Mouse (Mus musculus) kidney, adult 11 months (tissue): Measurements from ENCODE around the gene Shc2.
A peak's percentile ranks its signal among the peaks of the same experiment; 100 is the strongest.

Experiments used
- DNase-seq: peaks from one replicate; pipeline ENCODE4 v3.0.0; 2022

Shc2 gene

DNA sequence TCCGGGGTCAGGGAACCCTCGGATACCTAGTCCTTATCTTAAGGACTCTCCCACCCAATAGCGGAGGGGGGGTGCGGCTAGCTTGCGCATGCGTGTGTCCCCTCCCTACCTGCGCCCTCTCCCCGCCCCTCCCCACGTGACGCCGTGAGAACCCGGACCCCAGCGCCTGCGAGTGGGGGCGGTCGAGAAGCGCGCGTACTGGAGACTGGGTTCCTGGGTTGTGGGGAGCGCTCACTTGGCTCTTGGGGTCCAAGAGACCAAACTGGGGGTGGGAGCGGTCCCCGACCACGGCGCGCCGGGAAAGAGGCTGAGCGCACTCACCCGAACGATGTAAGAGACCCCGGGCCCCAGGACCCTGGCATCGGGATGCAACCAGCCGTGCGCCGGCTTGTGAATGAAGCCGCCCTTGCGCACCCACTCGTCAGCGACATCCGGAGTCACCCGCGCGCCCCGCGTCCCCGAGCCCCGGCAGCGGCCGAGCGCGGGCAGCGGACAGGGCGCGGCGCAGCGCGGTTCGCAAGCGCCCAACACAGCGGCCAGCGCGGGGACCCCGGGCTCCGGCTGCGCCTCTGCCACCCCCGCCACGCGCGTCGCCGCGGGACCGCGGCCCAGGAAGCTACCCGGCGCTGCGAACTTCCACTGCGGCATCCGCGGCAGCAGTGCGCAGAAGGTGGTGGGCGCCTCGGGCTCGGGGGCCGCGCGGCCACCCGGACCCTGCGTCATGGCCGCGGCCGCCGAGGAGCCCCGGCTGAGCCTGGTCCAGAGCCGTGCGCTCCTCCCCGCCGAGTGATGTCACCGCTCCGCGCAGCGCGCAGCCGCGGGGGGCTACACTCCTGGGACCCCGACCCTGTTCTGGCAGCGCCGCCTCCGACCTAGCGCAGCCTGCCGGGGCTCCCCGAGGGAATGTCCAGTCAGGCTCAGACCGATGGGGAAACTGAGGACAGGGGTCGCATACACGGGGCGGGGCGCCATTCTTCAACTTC, at the start of gene Shc2:
Gene Shc2, minus strand, starts transcription at position 791 of the 983 bp plus-strand sequence.
- DNase-seq = no peak

DNA sequence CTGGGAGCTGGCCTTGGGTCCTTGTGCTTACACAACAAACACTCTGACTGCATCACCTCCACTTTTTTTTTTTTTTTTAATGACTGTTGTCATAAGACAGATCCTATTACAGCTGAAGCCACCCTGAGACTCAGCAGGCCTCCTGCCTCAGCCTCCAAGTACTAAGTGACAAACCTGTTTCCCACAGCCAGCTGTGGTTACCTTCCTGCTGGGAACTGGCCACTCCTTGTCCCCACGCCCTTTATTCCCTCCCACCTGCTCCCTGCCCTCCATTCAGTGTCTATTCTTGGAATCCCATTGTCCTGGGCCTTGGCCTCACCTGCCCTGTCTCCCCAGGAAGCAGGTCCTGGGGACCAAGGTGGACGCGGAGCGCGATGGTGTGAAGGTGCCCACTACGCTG, 49.8 kb upstream of the Shc2 start:
- DNase-seq = no peak

DNA sequence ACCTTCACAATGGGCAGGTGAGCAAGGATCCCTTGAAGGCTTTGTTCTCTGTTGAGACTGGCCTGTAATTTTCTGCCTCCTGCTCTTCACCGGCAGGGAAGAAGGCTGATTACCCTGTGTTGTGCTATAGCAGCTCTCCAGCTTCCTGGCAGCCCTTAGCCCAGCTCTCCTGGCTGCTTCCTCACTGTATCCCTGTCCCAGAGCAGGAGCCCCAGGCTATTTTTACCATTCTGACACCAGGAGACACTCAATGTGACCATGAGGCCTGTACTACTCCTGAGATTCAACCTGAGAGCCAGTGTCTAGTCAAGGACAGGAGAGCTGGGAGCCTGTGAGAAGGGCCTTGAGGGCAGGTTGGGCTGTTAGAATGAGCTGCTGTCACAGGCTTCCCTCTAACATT, 49.0 kb upstream of the Shc2 start:
- no peak for DNase-seq

DNA sequence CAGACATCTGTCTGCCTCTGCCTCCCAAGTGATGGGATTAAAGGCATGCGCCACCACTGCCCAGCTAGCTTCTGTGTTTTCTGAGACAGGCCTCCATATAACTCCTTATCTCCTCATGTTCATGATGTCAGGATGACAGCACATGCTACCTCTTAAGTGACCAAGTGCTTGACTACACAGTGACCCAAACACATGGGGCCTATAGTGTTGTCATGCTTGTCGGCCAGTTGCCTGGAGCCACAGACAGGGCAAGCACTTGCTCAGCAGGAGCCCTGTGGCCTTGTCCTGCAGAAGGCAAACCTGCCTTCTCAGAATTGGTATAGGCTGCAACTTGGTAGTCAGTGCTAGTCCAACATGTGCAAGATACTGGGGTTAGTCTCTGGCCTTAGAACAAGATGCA, 48.5 kb upstream of the Shc2 start:
- no peak for DNase-seq

DNA sequence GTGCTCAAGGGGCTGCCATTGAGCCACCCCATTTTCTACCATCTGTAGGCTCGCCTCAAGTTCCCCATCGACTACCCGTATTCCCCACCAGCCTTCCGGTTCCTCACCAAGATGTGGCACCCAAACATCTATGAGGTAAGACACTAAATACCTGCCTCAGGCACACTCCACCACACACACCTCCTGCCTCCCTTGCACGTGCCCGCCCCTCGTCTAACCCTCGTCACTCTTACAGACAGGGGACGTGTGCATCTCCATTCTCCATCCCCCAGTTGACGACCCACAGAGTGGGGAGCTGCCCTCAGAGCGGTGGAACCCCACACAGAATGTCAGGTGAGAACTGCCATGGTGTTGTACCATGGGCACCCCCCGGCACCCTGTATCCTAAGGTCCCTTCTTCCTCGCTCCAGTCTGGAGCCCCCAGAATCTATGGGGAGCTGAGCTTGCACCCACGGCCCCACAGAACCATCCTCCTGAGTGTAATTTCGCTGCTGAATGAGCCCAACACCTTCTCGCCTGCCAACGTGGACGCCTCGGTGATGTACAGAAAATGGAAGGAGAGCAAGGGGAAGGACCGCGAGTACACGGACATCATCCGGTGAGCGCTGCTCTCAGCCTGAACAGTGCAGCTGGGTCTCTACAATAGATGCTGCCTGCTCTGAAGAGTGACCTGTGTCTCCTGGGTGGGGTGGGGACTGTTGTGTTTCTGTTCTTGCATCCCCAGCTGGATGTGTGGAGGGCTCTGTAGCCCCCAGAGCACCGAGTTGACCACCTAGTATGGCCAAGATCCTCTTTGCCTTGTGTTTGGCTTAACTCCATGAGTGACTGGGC, 47.3 kb upstream of the Shc2 start:
- DNase-seq = no peak

DNA sequence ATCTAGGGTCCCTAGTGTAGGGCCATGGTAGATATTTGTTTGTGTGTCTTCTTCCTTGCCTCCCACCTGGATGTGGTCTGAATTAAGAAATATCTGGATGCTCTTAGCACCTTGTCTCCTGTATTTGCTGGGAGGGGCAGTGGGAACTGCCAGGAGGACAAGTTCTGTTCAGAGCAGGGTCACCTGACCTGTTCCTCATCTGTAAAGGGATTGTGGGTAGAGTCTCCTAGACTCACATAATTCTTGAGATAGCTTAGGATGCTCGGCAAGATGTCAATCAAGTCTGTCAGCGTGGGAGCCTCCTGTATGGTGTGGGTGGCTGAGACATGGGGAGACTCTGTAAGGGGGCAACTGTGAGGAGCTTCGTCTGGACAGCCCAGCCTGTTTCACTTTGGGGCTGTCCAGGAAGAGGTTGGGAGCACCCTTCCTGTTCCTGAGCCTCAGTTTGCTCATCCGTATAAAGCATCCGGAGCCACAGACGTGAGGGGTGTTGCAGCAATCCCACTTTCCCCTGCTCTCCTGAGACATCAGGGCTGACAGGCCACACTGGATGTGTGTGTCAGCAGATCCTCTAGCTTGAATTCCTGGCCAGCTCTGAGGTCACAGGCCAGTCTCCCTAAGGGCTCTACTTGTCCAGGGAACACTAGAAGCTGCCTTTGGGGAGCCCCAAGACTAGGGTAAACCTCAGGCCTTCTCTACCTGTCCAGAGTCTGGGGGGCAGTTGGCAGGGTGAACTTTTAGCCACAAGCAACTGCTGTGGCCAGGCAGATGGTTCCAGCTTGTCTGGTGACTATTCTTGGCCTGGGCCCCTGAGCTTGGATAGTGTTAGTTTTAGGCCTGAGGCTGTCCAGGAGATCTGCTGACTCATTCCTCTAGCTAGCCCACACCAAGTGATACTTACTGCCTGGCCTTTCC, 46.3 kb upstream of the Shc2 start:
- DNase-seq = peak; percentile 49

DNA sequence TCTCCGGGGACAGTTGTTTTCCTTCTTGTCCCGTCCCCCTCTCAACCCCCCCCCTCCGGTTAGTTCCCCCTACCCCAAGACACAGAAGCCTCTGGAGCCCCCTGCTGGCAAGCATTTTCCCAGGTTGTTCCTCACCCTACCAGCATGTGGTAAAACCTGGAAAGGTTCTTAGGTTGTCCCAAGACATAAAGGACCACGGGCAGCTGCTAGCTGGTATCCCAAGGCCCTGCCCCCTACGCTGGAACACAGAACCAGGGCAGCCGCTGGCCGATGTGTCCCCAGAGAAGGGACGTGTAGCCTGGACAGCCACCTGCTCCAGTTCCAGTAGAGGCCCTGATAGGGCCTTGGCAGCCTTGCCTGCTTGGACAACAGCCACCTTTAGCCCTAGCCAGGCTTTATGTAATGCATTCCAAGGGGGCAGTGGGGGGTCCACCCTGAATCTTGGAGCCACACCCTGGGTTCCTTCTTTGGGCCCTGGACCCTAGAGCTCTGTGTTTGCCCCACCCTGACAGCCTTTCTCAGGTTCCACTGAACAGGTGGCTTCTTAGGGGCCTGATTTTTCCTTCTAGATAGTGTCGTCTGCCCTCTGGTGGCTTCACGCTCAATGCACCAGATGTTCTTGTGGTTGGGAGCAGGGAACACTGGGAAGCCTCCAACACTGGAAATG, 45.3 kb upstream of the Shc2 start:
- peak; percentile 75 for DNase-seq

DNA sequence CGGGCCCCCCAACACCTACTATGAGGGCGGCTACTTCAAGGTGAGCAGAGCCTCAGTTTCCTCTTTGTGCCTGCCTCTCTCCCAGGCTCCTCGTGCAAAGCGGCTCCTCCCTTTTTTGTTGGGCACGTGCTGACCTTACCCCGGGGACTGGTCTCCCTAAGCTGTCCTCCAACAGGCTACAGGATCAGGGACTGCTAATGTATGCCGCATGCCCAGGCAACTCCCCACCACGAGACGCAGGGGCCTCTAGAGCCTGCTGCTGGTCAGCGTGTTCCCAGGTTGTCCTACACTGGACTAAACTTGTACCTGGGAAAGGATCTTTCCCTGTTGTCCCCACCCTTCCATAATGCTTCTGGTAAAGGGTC, 44.8 kb upstream of the Shc2 start:
- peak; percentile 63 for DNase-seq

DNA sequence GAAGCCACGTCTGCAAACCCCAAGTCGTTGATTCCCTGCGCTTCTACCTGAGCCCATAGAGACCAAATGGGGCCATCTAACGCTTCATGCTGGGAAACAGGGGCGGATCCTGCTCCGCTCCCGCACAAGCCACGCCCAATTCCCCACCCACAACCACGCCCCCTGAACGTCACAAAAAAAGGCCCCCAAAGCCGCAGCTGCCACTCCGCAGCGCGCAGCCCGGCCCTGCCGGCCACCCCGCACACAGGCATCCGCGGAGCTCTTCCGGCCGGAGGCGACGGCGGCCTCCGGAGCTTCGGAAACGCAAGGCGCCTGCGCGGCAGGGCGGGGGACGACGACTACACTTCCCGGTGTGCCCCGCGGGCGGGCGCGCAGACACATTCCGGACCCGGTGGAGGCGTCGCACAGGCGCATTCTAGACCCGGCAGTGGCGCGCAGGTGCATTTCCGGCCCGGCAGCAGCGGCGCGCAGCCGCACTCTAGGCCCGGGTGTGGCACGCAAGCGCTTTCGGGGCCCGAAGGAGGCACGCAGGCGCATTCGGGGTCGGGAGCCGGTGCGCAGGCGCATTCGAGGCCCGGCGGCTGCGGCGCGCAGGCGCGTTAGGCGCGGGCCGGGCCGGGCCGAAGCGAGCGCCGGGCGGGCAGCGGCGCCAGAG, 44.0 kb upstream of the Shc2 start, which contains the start of gene Cdc34:
Gene Cdc34, plus strand, starts transcription at position 605 of the 655 bp plus-strand sequence.
- DNase-seq = peak; percentile 100

DNA sequence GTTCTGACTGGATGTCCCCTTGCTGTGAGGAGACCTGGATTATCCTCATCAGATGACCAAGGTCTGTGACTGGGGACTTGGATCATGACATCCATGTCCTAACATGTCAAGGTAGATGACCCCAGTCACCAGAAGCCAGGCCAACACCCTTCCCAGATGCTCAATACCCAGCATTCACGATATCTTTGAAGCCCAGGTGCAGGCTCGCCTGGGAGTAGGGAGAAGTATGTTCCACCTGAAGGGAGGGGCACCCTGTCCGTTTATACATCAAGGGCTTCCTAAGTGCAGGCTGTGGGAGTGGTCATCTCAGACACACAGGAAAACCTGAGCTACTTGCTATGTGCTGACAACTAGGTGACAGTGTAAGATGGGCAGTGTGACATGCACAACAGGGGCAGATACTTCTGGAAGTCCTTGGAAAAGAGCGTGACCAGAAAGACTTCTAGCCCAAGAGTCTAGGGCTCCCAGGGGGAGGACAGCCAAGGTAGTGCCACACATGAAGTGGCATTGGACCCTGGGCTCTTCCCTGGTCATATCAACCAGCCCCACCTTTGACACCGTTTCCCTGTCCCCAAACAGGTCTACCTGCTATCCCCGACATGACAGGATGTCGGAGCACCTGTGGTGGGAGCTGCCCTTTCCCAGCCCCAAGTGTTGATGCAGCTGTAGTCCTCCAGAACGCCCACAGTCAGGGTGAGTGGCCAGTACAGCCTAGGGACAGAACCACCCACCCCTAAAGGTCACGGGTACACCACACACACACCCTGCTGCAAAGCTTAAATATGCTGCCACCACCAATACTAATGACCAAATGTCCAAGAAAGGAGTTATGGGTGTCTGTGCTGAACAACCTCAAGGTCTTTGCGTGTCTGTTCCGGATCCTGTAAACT, 43.1 kb upstream of the Shc2 start:
- no peak for DNase-seq

DNA sequence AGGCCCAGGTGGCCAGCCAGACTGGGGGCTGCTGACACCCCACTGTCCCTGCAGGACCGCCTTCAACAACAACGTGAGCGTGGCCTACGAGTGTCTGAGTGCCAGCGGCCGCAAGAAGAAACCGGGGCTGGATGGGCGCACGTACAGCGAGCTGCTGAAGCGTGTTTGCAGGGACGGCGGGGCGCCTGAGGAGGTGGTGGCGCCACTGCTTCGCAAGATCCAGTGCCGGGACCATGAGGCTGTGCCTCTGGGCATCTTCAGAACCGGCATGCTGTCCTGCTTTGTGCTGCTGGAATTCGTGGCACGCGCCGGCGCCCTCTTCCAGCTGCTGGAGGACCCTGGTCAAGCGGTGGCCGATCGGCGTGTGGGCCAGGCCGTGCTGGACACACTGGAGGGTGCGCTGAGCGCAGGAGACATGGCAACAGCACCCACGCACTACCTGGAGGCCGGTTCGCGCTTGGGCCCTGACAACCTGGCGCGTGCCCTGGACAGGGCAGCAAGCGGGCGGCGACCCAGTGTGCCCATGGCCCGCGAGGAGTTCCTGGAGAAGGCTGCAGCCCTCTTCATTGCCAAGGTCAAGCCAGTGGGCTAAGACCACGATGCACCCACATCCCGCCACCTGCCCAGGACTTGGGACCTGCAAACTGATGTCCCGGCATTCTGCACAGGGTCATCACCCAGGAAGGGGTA, 37.8 kb upstream of the Shc2 start:
- DNase-seq = no peak

DNA sequence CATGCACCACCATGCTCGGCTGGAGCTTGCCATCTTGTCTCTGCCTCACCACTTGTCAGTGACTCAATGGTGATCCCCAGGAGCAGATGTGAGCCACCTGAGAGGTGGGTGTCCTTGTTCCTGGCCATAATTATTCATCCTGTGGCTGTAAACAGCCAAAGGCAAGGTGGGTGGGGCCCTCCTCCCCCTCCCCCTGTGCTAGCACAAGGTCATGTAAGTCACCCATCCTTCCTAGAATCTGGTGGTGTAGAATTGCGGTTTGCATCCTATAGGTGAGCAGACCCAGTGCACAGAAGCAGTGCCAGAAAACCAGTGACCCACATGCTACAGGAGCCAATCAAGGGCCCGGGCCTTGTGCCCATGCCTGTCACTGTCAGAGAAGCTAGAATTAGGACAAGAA, 35.3 kb upstream of the Shc2 start:
- no peak for DNase-seq

DNA sequence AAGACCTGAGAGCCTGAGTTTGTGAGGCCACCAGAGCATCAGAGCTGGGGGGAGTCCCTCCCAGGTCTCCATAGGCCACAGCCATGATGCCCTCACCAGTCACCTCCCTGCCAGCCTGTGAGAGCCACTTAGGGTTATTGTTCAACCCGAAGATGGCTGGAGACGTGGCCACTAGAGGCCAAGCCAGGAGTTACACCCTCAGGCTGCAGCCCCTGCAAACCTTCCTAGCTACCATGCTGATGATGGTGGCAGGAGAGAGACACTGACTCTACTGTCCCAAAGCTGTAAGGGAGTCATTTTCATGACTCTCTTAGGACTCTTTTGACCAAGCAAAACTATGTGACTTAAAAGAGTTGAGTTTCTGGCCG, 34.4 kb upstream of the Shc2 start:
- DNase-seq = no peak

DNA sequence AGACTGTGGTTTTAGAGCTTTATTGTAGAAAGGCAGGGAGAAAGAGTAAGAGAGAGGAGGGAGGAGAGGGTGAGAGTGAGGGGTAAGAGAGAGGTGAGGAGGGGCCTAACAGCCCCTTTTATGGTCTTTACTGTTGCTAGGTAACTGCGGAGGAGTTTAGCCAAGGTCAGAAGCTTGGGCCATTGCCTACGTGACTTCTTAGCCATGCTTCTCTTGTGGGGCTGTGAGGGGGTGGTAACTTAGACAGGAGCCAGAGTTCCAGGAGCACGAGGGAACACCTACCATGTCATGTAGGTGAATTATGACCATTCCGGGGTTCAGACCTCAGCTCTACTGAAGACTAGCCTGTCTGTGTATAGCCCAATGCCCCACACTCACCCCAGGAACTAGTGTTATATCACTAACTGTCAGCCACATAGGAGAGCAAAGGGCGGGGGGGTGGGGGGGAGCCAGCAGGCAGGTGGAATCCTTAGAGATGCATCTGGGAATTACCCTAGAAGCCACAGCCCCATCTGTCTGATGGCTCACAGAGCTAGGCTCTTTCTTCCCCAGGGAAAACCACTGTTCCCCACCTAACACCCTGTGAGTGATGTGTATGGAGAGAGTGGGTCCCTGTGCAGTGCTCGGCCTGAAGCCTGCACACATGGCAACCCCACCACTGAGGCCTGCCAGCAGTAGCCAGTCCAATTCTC, 33.8 kb upstream of the Shc2 start:
- no peak for DNase-seq

DNA sequence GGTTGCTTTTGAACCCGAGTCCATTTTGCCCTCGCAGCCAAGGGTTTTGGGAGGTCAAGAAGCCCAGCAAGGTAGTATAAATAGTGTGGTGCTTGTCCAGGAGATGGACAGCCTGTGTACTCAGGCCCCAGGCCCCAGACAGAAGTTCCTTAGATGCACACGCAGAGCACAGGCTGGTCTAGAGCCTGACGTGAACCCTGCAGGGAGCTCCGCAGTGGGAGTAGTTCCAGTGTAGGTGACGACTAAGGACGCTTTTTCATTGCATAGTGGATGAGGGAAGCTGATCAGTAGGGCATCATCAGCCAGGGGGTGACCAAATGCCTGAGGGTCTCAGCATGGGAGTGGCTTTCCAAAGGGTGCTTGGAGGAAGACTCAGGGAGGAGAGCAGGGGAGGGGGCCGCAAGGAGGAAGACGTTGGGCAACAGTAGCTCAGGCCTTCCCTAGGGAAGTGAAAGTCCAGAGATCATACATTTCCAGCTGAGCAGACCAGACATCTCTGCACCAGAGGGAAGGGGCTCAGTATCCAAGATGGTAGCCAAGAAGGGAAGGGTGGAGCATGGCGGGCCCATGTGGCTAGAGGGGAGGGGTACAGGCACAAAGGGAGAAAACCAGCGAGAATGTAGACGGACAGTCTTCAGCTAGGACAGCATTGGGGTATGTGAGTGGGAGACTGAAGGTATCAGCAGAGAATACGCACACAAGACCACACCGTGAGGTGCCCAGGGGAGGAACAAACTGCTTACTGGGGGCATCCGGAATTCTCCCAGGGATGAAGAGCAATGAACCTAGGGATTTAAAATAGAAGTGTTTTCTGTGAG, 32.6 kb upstream of the Shc2 start:
- DNase-seq = no peak

DNA sequence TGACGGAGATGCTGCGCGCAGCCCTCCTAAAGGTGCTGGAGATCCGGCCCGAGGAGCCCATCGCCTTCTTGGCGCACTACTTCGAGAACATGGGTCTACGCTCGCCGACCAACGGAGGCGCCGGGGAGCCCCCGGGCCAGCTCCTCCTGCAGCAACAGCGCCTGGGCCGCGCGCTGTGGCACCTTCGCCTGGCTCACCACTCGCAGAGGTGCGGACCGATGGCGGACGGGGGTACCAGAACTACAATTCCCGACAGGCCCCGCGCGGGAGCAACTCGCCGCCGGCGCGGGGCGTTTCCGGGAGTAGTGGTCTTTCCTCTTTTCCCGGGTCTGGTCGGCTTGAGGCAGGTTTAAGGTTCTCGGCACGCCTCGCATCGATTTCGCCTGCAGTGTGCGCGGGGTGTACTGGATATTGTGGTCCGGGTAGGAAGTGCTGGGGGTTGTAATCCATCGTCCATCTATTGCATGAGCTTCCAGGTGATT, 31.9 kb upstream of the Shc2 start:
- DNase-seq = peak; percentile 69

DNA sequence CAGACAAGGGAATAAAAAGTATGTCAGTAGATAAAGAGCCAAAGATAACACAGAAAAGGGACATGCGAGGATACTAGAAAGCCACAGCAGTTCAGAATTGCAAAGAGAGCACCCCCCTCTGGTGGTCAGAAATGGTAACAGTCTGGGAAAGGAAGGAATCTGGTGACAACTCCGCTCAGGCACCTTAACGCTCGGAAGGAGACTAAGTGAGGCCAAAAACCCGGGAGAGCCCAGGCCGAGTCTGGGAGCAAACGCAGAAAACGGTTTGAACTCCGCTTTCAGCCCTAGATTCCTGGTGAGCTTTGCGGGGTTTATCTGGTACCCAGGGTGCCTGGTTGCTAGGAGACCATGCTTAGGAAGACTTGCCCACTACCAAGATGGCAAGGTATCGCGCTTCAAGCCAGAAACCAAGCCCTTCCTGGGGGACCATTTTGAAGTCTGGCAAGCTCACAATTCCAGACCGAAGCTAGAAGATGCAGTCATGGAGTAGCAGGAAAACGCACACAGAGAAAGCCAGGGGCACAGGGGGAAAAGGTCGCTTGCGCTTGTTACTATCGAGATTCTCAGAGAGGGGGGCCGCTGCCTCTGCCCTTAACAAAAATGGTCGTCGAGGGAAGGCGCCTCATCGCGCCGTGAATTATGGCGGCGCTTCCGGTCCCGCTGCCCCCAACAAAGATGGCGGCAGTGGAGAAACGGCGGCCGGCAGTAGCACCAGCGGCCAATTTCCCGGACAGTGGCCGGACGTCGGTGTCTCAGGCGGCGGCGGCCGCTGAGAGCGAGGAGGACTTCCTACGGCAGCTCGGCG, 31.3 kb upstream of the Shc2 start, which contains the start of gene Tpgs1:
Gene Tpgs1, plus strand, starts transcription at position 599 of the 805 bp plus-strand sequence.
- DNase-seq = peak; percentile 94
